Mouse (Mus musculus) embryo, embryonic 11 days (tissue): ENCODE data around the gene Pask.
A peak's percentile ranks its signal among the peaks of the same experiment; 100 is the strongest.
"Not testable (repeated sequence)": the region's sequence is repeated elsewhere in the genome, so short reads cannot be mapped to it uniquely, and the experiment has no call there.

ENCODE experiments used
- DNase-seq: peaks from one replicate; pipeline ENCODE4 v3.0.0-alpha.2; 2015

Pask gene

GRCm38 (mm10) chr1:93342648-93343503, at the start of gene Pask, which contains the start of gene Ppp1r7:
TSS of gene Pask (minus strand) at chr1:93343482.
TSS of gene Ppp1r7 (plus strand) at chr1:93342854.
- DNase-seq = peak; percentile 97

DNA sequence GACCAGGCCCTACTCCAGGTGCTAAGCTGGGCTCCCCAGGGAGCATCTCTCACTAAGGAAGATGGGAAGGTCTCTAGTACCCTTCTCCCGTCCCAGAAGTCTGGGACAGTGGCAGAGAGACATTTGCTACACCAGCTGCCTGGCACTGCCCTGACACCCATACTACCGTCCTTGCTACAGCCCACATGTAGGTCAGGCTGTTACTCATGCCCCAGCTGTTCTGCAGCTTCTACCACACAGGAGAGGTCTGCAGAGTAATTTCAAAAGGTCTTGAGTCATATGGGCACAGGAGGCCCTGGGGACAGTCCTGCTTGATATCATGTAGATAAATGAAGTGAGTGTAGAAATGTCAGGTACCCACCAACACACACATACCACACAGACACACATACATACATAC, 45.6 kb upstream of the Pask start:
- no peak for DNase-seq

GRCm38 (mm10) chr1:93387198-93387597, 43.9 kb upstream of the Pask start:
- DNase-seq = no peak

DNA sequence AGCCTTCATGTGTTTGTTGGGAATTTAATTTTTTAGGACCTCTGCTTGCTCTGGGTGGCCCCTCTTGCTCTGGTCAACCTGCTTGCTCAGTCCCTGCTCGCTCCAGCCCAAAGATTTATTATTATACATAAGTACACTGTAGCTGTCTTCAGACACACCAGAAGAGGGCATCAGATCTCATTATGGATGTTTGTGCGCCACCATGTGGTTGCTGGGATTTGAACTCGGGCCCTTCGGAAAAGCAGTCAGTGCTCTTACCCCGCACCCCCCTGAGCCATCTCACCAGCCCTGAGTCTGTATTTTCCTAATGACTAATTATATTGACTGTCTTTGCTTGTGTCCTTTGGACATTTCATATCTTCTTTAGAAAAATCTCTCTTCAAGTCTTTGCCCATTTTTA, 35.8 kb upstream of the Pask start:
- DNase-seq = no peak

GRCm38 (mm10) chr1:93377307-93377706, 34.0 kb upstream of the Pask start:
- no peak for DNase-seq

- no peak for DNase-seq
These were observed 30.4 kb upstream of the Pask start, which contains the start of gene Ano7 for GRCm38 (mm10) chr1:93373665-93374064. TSS of gene Ano7 (plus strand) at chr1:93373930.

DNA sequence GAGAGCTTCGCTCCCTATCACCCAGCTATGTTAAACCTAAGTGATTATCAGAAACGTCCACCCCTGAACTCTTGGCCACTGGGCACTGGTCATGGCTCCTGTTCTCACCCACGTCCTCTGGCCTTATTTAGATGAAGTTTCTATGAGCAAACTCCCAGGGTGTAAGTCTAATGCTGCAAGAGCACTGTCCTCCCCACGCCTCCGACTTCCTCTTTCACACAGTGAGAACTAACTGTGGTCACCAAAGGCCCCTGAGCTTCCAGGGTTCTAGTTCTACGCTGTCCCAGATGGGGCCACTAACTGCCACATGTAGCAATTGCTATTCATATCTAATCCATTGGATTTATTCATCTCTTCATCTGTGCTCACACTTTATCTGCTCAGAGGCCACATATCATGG, 22.4 kb upstream of the Pask start:
- DNase-seq = no peak

GRCm38 (mm10) chr1:93362661-93363060, 19.4 kb upstream of the Pask start:
- no peak for DNase-seq

DNA sequence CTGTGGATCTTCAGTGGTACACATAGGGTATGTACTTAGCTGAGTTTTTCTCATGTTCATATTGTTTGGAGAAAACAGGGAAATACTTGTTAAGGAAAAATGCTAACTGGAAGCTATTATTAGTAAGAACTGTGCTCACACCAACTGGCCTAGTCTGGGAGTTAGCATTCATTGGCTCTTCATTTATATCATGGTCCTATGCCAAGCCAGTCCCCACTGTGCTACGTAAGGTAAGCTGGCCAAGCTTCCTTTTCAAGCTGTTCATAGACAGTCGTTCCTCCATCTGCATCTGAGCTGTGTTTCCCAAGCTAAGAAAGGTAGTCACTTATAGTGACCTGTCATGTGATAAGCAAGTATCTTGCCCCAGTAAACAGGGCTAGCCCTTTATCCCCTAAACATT, 9.4 kb upstream of the Pask start:
- no peak for DNase-seq

- no peak for DNase-seq
These were observed 6.4 kb upstream of the Pask start for GRCm38 (mm10) chr1:93349701-93350100.

DNA sequence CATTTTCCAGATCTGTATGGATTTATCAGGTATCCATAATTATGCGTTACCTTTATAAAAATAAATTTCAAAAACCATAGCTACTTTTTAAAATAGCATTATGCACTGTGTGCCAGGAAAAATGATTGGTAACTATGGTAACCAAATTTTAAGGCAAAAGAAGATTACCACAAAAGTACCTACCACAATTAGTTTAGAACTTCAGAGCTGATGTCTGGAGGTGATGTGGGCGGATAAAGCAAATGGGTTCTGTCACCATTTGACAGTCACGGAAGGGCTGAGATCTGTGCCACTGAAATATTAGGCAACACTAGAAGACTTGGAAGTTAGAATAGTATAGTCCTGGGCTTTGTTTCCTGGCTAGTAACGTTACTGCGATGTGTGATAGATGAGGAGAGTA, 3.9 kb upstream of the Pask start:
- no peak for DNase-seq

DNA sequence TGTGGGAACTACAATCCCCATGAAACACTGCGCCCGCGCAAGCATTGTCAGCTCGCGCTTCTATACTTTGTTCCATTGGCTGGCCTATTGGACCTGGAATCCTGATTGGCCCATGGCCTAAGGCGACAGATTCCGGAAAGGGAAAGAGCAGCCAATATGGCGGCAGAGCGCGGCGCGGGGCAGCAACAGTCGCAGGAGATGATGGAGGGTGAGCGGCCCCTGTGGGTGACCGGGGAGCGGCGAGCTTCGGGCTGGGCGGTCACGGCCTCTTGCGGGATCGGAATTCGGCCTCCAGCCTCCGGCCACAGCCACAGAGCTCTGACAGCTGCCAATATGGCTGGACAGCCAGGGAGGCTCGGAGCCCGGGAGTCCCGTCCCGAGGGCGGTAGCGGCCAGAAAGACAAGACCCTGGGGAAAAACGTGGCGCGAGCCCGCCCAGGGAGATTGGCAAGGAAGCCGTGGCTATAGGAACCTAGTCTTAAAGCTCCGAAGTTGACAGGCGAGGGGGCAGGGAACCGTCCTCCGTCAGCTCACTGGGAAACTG, 294 bp upstream of the Pask start:
- peak; percentile 98 for DNase-seq

DNA sequence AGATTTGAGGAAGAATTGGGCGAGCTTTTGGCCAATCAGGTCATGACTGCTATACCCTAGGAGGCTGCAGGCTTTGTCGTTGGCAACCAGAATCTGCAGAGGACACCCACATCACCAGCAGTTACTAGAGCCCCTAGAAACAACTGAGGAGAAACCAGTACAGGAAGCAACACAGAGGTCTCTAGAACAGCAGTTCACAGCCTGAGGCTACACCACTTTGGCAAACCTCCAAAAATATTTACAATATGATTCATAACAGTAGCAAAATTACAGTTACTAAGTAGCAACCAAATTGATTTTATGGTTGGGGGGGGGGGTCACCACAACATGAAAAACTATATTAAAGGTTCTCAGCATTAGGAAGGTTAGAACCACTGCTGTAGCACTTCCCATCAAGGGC, 8.7 kb downstream of the Pask start:
- no peak for DNase-seq

- no peak for DNase-seq
These were observed 16.8 kb downstream of the Pask start for GRCm38 (mm10) chr1:93326446-93326845.

DNA sequence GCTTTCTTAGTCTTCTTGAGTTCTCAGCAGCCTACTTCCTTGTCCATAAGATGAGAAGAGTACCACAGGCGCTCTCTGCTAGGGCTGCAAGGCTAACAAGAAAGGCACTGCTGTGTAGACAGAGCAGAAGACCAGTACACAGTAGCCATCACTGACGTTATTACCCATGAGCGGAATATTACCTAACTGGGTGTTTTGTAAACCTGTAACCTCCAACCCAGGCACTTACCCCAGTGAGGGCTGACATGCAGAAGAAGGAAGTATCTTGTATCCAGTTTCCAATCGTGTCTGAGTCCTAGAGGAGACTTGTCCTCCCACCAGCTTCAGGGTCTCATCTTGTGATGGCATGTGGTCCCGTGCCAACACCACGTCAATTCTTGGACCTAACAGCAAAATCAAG, 19.3 kb downstream of the Pask start:
- no peak for DNase-seq

- DNase-seq = peak; percentile 91
These were observed 37.5 kb downstream of the Pask start, which contains the start of gene Mterf4 for GRCm38 (mm10) chr1:93305581-93306337. TSS of gene Mterf4 (minus strand) at chr1:93305915.

DNA sequence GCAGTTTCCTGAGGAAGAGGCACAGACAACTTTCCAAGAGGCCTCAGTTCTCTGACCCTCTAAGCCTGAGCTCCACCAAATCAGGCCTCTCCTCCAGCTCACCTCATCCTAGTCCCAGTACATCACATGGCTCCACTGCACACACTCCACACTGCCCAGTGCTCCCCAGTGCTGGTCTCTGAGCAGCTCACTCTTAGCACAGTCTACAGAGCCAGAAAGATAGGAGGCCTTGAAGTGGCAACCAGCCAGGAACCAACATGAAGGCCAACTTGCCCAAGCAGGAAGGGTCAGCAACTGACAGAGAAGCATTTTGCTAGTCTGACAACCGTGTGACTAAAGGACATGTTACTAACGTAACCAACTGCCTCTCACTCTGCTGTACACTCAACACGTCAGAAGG, 42.7 kb downstream of the Pask start:
- DNase-seq = no peak

DNA sequence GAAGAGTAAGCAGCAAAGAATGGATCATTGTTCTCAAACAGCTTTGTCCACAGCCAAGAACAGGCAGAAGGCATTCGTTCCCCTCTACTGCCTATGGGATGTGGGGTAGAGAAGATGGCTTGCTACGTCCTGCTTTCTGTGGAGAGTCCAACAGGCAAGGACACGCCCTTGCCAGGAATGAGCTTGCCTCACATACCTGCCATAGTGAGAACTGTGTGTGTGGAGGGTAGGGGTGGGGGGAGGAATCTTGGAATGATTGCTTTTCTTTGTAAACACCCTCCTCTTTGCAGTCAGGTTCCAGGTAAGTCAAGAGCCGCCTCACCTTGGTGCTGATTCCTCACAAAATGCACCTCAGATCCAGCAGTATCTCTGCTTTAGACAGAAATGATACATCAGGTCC, 43.5 kb downstream of the Pask start:
- no peak for DNase-seq

DNA sequence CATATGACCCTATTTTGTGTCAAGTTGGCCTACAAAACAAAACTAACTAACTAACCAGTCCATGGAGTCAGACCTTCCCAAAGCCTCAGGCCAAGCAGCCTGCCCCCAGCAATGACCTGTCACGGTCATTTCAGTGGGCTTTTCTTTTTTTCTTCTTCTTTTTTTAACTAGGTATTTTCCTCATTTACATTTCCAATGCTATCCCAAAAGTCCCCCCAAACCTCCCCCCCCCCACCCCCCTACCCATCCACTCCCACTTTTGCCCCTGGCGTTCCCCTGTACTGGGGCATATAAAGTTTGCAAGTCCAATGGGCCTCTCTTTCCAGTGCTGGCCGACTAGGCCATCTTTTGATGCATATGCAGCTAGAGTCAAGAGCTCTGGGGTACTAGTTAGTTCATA, 48.8 kb downstream of the Pask start:
- not testable (repeated sequence) for DNase-seq

- DNase-seq = no peak
These were observed 51.3 kb downstream of the Pask start for GRCm38 (mm10) chr1:93292006-93292405.

- no peak for DNase-seq
These were observed 51.7 kb downstream of the Pask start for GRCm38 (mm10) chr1:93291591-93291990.

GRCm38 (mm10) chr1:93290956-93291355, 52.3 kb downstream of the Pask start:
- no peak for DNase-seq

- DNase-seq = no peak
These were observed 53.5 kb downstream of the Pask start for GRCm38 (mm10) chr1:93289678-93290214.
